Mouse (Mus musculus) olfactory bulb, adult 2 months (tissue): ENCODE results near the gene Heatr5b.

Source experiments
- CTCF ChIP-seq: fragments of 200-500 bp; IDR thresholded peaks from 2 replicates; pipeline ENCODE4 v1.5.1; 2012; ENCODE audit warnings: low read depth, mild to moderate bottlenecking, low read length, moderate library complexity; ENCODE audit not compliant: insufficient read depth
- POLR2A ChIP-seq: fragments of 200-500 bp; IDR thresholded peaks from 2 replicates; pipeline ENCODE4 v1.6.1; 2012; ENCODE audit warnings: mild to moderate bottlenecking, low read depth, low read length, moderate library complexity; ENCODE audit not compliant: insufficient read depth

DNA sequence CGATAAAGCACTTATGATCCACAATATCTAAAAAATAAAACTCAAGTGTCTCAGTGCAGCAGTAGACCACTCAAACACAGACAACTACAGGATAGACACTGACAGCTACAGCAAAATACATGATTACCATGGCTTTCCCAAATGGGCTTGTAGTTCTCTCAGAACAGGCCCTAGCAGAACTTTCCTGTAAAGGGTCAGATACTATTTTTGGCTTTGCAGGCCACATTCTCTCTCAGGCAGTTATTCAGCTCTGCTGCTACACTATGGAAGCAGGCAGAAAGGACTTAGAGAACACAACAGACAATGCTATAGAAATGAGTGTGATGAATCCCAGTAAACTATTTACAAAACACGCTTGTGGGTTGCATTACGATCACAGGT lies 43.5 kb downstream of the Heatr5b start:
- TF ChIP-seq POLR2A = no peak
- TF ChIP-seq CTCF = no peak
